Mouse (Mus musculus) MEL (cell line): ENCODE data around the gene Trim2. TPM values are rescaled to one million over a fixed set of nuclear protein-coding genes. Genes with fewer than 3 reads are reported as not detected.

ENCODE experiments used
- DNase-seq: peaks from one replicate; pipeline ENCODE4 v3.0.0; 2011; ENCODE audit warnings: low read depth, low spot score
- H3K27ac ChIP-seq: 2 replicates; pipeline ENCODE4 v1.5.1; 2012; ENCODE audit warnings: low read depth, mild to moderate bottlenecking, control low read depth, low read length, moderate library complexity; ENCODE audit not compliant: control insufficient read depth
- H3K27me3 ChIP-seq, 2 experiments: fragments of 150-350 bp in 1 of 2; sonication (generic) in 1 of 2; 2 replicates each; pipeline ENCODE4 v1.6.1; 2012; ENCODE audit warnings: low read length in 2 of 2, mild to moderate bottlenecking in 2 of 2, improper control_type of control experiment in 1 of 2, moderate library complexity in 1 of 2; ENCODE audit not compliant: insufficient read depth in 2 of 2, control insufficient read depth in 1 of 2
- H3K36me3 ChIP-seq, 2 experiments: 2 replicates each; pipeline ENCODE4 v1.6.1; 2012 to 2014; ENCODE audit warnings: low read length in 2 of 2, improper control_type of control experiment in 1 of 2, inconsistent platforms in 1 of 2, mild to moderate bottlenecking in 1 of 2; ENCODE audit not compliant: insufficient read depth in 2 of 2, control insufficient read depth in 1 of 2
- H3K4me1 ChIP-seq, 2 experiments: fragments of 150-350 bp in 1 of 2; sonication (generic) in 1 of 2; 2 replicates each; pipeline ENCODE4 v1.6.1; 2012; ENCODE audit warnings: low read length in 2 of 2, improper control_type of control experiment in 1 of 2, mild to moderate bottlenecking in 1 of 2; ENCODE audit not compliant: insufficient read depth in 2 of 2, control insufficient read depth in 1 of 2
- H3K4me3 ChIP-seq, 2 experiments: fragments of 150-350 bp in 1 of 2; sonication (generic) in 1 of 2; 2 replicates each; pipeline ENCODE4 v1.5.1; 2012; ENCODE audit warnings: low read depth in 2 of 2, low read length in 2 of 2, mild to moderate bottlenecking in 2 of 2, moderate library complexity in 2 of 2, control low read depth in 1 of 2, improper control_type of control experiment in 1 of 2; ENCODE audit not compliant: control insufficient read depth in 1 of 2, insufficient read depth in 1 of 2
- H3K79me2 ChIP-seq: 2 replicates; pipeline ENCODE4 v1.6.1; 2012; ENCODE audit warnings: mild to moderate bottlenecking, low read length, moderate library complexity; ENCODE audit not compliant: control insufficient read depth, poor library complexity, insufficient read depth
- H3K9ac ChIP-seq: 2 replicates; pipeline ENCODE4 v1.6.1; 2012; ENCODE audit warnings: low read depth, mild to moderate bottlenecking, control low read depth, low read length, moderate library complexity; ENCODE audit not compliant: control insufficient read depth, poor library complexity, severe bottlenecking
- H3K9me3 ChIP-seq: fragments of 150-350 bp; sonication (generic); replicated peaks from 2 replicates; pipeline ENCODE4 v1.6.1; 2012; ENCODE audit warnings: mild to moderate bottlenecking, low read length, improper control_type of control experiment, moderate library complexity; ENCODE audit not compliant: insufficient read depth
- BHLHE40 ChIP-seq: IDR thresholded peaks from 2 replicates; pipeline ENCODE4 v1.6.1; 2012; ENCODE audit warnings: low read depth, mild to moderate bottlenecking, inconsistent platforms, low read length, improper control_type of control experiment, borderline replicate concordance
- CHD2 ChIP-seq: IDR thresholded peaks from 2 replicates; pipeline ENCODE4 v1.6.1; 2011; ENCODE audit warnings: low read length, improper control_type of control experiment
- CTCF ChIP-seq, 3 experiments: IDR thresholded peaks in 2 of 3; conservative IDR thresholded peaks in 1 of 3; 2 replicates each; pipeline ENCODE4 v1.5.1; 2011 to 2012; ENCODE audit warnings: low read length in 3 of 3, low read depth in 2 of 3, mild to moderate bottlenecking in 2 of 3, improper control_type of control experiment in 1 of 3, inconsistent platforms in 1 of 3, mixed read lengths in 1 of 3, moderate library complexity in 1 of 3; ENCODE audit not compliant: control insufficient read depth in 1 of 3, insufficient read depth in 1 of 3, poor library complexity in 1 of 3, severe bottlenecking in 1 of 3
- E2F4 ChIP-seq: IDR thresholded peaks from 2 replicates; pipeline ENCODE4 v1.6.1; 2011; ENCODE audit warnings: low read depth, low read length, improper control_type of control experiment, borderline replicate concordance
- ELF1 ChIP-seq: IDR thresholded peaks from 2 replicates; pipeline ENCODE4 v1.6.1; 2014; ENCODE audit warnings: low read depth, mild to moderate bottlenecking, inconsistent platforms, low read length, improper control_type of control experiment, moderate library complexity
- EP300 ChIP-seq, 2 experiments: IDR thresholded peaks; 2 replicates each; pipeline ENCODE4 v1.6.1; 2011; ENCODE audit warnings: improper control_type of control experiment in 2 of 2, low read length in 2 of 2, low read depth in 1 of 2, mild to moderate bottlenecking in 1 of 2
- ETS1 ChIP-seq: IDR thresholded peaks from 2 replicates; pipeline ENCODE4 v1.6.1; 2012; ENCODE audit warnings: low read depth, mild to moderate bottlenecking, inconsistent platforms, low read length, improper control_type of control experiment, moderate library complexity
- GABPA ChIP-seq: IDR thresholded peaks from 2 replicates; pipeline ENCODE4 v1.6.1; 2012; ENCODE audit warnings: low read depth, mild to moderate bottlenecking, inconsistent platforms, low read length, improper control_type of control experiment, moderate library complexity
- GATA1 ChIP-seq: IDR thresholded peaks from 2 replicates; pipeline ENCODE4 v1.6.1; 2011; ENCODE audit warnings: low read depth, low read length, improper control_type of control experiment
- JUND ChIP-seq: IDR thresholded peaks from 2 replicates; pipeline ENCODE4 v1.6.1; 2011; ENCODE audit warnings: low read depth, mild to moderate bottlenecking, improper control_type of control experiment, low read length
- MAX ChIP-seq: IDR thresholded peaks from 2 replicates; pipeline ENCODE4 v1.6.1; 2011; ENCODE audit warnings: low read length, improper control_type of control experiment
- MAZ ChIP-seq: IDR thresholded peaks from 2 replicates; pipeline ENCODE4 v1.6.1; 2012; ENCODE audit warnings: low read depth, mild to moderate bottlenecking, inconsistent platforms, low read length, improper control_type of control experiment
- MEF2A ChIP-seq: IDR thresholded peaks from 2 replicates; pipeline ENCODE4 v1.6.1; 2014; ENCODE audit warnings: low read depth, mild to moderate bottlenecking, inconsistent platforms, low read length, improper control_type of control experiment; ENCODE audit not compliant: poor library complexity, insufficient replicate concordance, severe bottlenecking; ENCODE audit errors: extremely low read depth
- MXI1 ChIP-seq: IDR thresholded peaks from 2 replicates; pipeline ENCODE4 v1.6.1; 2011; ENCODE audit warnings: mild to moderate bottlenecking, low read depth, low read length, improper control_type of control experiment
- MYB ChIP-seq: IDR thresholded peaks from 2 replicates; pipeline ENCODE4 v1.6.1; 2011; ENCODE audit warnings: mild to moderate bottlenecking, low read depth, low read length, improper control_type of control experiment
- NELFE ChIP-seq: IDR thresholded peaks from 2 replicates; pipeline ENCODE4 v1.6.1; 2011; ENCODE audit warnings: low read depth, low read length, improper control_type of control experiment
- NRF1 ChIP-seq: IDR thresholded peaks from 2 replicates; pipeline ENCODE4 v1.6.1; 2014; ENCODE audit warnings: low read depth, mild to moderate bottlenecking, inconsistent platforms, low read length, improper control_type of control experiment, moderate library complexity; ENCODE audit not compliant: poor library complexity, insufficient read depth, severe bottlenecking
- POLR2AphosphoS2 ChIP-seq: IDR thresholded peaks from 2 replicates; pipeline ENCODE4 v1.6.1; 2011; ENCODE audit warnings: low read length, improper control_type of control experiment
- POLR2AphosphoS5 ChIP-seq: IDR thresholded peaks from 2 replicates; pipeline ENCODE4 v1.6.1; 2012; ENCODE audit warnings: low read depth, borderline replicate concordance, mild to moderate bottlenecking, inconsistent platforms, low read length, moderate library complexity, mixed read lengths
- RAD21 ChIP-seq: IDR thresholded peaks from 2 replicates; pipeline ENCODE4 v1.6.1; 2011; ENCODE audit warnings: mild to moderate bottlenecking, low read depth, low read length, improper control_type of control experiment
- RCOR1 ChIP-seq: IDR thresholded peaks from 2 replicates; pipeline ENCODE4 v1.6.1; 2012; ENCODE audit warnings: low read depth, mild to moderate bottlenecking, inconsistent platforms, low read length, improper control_type of control experiment
- SMC3 ChIP-seq: IDR thresholded peaks from 2 replicates; pipeline ENCODE4 v1.6.1; 2011; ENCODE audit warnings: low read depth, low read length, improper control_type of control experiment
- TAL1 ChIP-seq: IDR thresholded peaks from 2 replicates; pipeline ENCODE4 v1.6.1; 2012; ENCODE audit warnings: mild to moderate bottlenecking, inconsistent platforms, low read length, moderate library complexity, mixed read lengths
- TBP ChIP-seq: IDR thresholded peaks from 2 replicates; pipeline ENCODE4 v1.8.0; 2011; ENCODE audit warnings: low read depth, low read length, improper control_type of control experiment
- TCF12 ChIP-seq: IDR thresholded peaks from 2 replicates; pipeline ENCODE4 v1.6.1; 2014; ENCODE audit warnings: low read depth, mild to moderate bottlenecking, inconsistent platforms, low read length, improper control_type of control experiment, moderate library complexity
- UBTF ChIP-seq: IDR thresholded peaks from 2 replicates; pipeline ENCODE4 v1.6.1; 2012; ENCODE audit warnings: low read depth, mild to moderate bottlenecking, inconsistent platforms, low read length, improper control_type of control experiment, moderate library complexity, borderline replicate concordance; ENCODE audit not compliant: insufficient read depth
- USF1 ChIP-seq: IDR thresholded peaks from 2 replicates; pipeline ENCODE4 v1.6.1; 2014; ENCODE audit warnings: low read depth, mild to moderate bottlenecking, inconsistent platforms, low read length, improper control_type of control experiment, moderate library complexity
- ZC3H11A ChIP-seq: IDR thresholded peaks from 2 replicates; pipeline ENCODE4 v1.6.1; 2012; ENCODE audit warnings: low read depth, mild to moderate bottlenecking, inconsistent platforms, low read length, improper control_type of control experiment
- ZKSCAN1 ChIP-seq: IDR thresholded peaks from 2 replicates; pipeline ENCODE4 v1.6.1; 2012; ENCODE audit warnings: low read depth, mild to moderate bottlenecking, inconsistent platforms, low read length, improper control_type of control experiment, moderate library complexity
- ZMIZ1 ChIP-seq: IDR thresholded peaks from 2 replicates; pipeline ENCODE4 v1.6.1; 2012; ENCODE audit warnings: low read depth, mild to moderate bottlenecking, inconsistent platforms, low read length, improper control_type of control experiment, moderate library complexity
- ZNF384 ChIP-seq: IDR thresholded peaks from 2 replicates; pipeline ENCODE4 v1.6.1; 2012; ENCODE audit warnings: low read depth, mild to moderate bottlenecking, inconsistent platforms, low read length, improper control_type of control experiment
- polyA plus RNA-seq, 2 experiments: library from polyadenylated mRNA; stranded (reverse) in 1 of 2; unstranded in 1 of 2; fragments of >175 nt in 1 of 2; fragments of >200 nt in 1 of 2; gene quantifications; 2 replicates each; pipeline versions ENCODE4 v1.2.1 to v1.2.4; 2012; ENCODE audit warnings: low replicate concordance in 2 of 2, low read depth in 1 of 2; ENCODE audit not compliant: insufficient read length in 2 of 2, insufficient read depth in 1 of 2, missing spikeins in 1 of 2
- total RNA-seq: library from RNA; depleted of rRNA; stranded (reverse); fragments of 300-350 nt; gene quantifications from 2 replicates; pipeline ENCODE4 v1.2.3, GENCODE M21; 2012

Gene Trim2
- total and polyA plus RNA-seq, 3 experiments = 1.7 to 4.4 TPM; not detected in 1

DNA sequence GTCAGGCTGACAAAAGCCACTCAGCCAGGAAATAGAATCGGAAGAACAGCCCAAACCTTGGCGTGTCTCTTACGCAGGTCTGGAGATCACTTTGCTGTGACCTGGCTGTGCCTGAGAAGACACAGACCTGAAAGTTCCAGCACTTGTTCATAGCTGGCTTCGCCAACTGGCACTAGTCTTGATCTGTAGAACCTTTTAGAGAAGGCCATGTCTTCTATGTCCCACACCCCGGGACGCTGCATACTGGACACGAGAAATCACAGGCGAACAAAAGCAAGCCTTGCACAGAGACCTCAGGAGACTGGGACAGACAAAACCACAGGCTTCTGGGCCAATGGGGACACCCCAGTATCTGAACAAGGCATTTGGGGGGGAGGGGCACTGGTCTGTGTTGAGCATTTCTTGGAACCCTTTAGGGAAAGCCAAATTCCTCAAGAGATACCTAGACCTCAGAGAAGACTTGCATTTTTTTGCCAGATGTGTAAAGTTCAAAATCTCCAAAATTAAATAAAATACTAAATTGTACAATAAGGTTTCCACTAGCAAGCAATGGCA is 3.2 kb downstream of the Trim2 start:
- TF ChIP-seq ETS1 (no peak), E2F4 (no peak), ELF1 (no peak), BHLHE40 (no peak), ZKSCAN1 (no peak), GABPA (no peak), EP300 (IDR thresholded peaks at IDR 0.05; ENCODE audit: low read depth in 1 of 2, low read length in 2 of 2) (no peak), RAD21 (no peak), UBTF (no peak), POLR2AphosphoS5 (no peak), RCOR1 (no peak), POLR2AphosphoS2 (no peak), CHD2 (no peak), MAX (no peak), MXI1 (no peak), MAZ (no peak), GATA1 (no peak), MYB (no peak), ZMIZ1 (no peak)
- Histone ChIP-seq H3K4me3 (no peak overlapping the region), H3K27me3 (no peaks in the 10 kb centered on the region; a peak in 1 of 4 replicates)

DNA sequence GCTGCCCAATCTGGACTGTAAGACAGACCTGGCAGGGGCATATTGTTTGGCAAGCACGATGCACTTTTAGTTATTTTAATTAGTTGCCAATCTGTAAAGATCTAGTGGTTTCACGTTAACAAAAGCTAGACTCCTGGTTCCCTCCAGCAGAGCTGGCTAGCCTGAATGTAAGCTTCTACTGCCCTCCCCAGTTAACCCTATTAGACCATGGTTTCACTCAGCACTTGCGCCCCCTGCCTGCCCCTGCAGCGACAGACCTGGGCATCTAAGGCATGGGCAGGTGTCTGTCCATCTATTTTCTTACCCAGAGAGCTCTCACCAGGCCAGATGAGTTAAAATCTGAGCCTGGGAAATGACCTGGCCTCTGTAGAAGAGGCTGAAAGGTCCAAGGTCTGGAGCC is 4.4 kb downstream of the Trim2 start:
- H3K79me2 ChIP-seq = no peaks in the 10 kb centered on the region
- TF ChIP-seq NELFE = no peak
- no peak for TF ChIP-seq JUND
- TF ChIP-seq POLR2AphosphoS2 = no peak
- no peak for TF ChIP-seq EP300 (IDR thresholded peaks at IDR 0.05; ENCODE audit: low read depth in 1 of 2, low read length in 2 of 2)
- peak; percentile 64 for TF ChIP-seq ZC3H11A
- no peak for TF ChIP-seq MEF2A
- TF ChIP-seq ZNF384 = no peak
- no peak for TF ChIP-seq POLR2AphosphoS5
- no peak for TF ChIP-seq MYB
- no peak for TF ChIP-seq E2F4
- TF ChIP-seq BHLHE40 = no peak
- no peak for TF ChIP-seq TAL1
- peak; percentile 33 to 78 (median 72); a peak in 5 of 6 replicates for TF ChIP-seq CTCF (IDR thresholded peaks at IDR 0.05 in 2 of 3, conservative IDR thresholded peaks at IDR 0.05 in 1 of 3; ENCODE audit: control insufficient read depth in 1 of 3, insufficient read depth in 1 of 3, low read depth in 2 of 3, low read length in 3 of 3, poor library complexity in 1 of 3, severe bottlenecking in 1 of 3)
- TF ChIP-seq NRF1 = no peak
- no peak for TF ChIP-seq TBP
- TF ChIP-seq ZMIZ1 = no peak
- TF ChIP-seq RAD21 = peak; percentile 58
- no peak for TF ChIP-seq ZKSCAN1
- no peak for TF ChIP-seq MXI1
- TF ChIP-seq SMC3 = peak; percentile 86
- TF ChIP-seq USF1 = no peak
- TF ChIP-seq TCF12 = no peak
- no peaks in the 10 kb centered on the region for H3K4me1 ChIP-seq
- no peak overlapping the region for H3K27ac ChIP-seq
- H3K9me3 ChIP-seq = no peaks in the 10 kb centered on the region
- DNase-seq = peak; percentile 45
- no peaks in the 10 kb centered on the region for H3K36me3 ChIP-seq
- no peak overlapping the region for H3K9ac ChIP-seq
- no peaks in the 10 kb centered on the region; a peak in 1 of 4 replicates for H3K27me3 ChIP-seq
- no peak overlapping the region for H3K4me3 ChIP-seq

More for the DNA sequence above, 3.2 kb downstream of the Trim2 start:
- no peaks in the 10 kb centered on the region for H3K36me3 ChIP-seq
- H3K9me3 ChIP-seq = no peaks in the 10 kb centered on the region
- H3K79me2 ChIP-seq = no peaks in the 10 kb centered on the region
- DNase-seq = no peak
- H3K9ac ChIP-seq = no peak overlapping the region
- no peaks in the 10 kb centered on the region for H3K4me1 ChIP-seq
- no peak overlapping the region for H3K27ac ChIP-seq
